Mouse (Mus musculus) embryonic fibroblast, embryonic 13.5 days (primary cell): ENCODE data around the gene Mme.

Experiments used
- CTCF ChIP-seq: IDR thresholded peaks from 2 replicates; pipeline ENCODE4 v1.5.1; 2011; ENCODE audit warnings: mild to moderate bottlenecking, control low read depth, low read length, moderate library complexity, borderline replicate concordance; ENCODE audit not compliant: insufficient read depth
- POLR2A ChIP-seq: IDR thresholded peaks from 2 replicates; pipeline ENCODE4 v1.6.1; 2011; ENCODE audit warnings: low read depth, mild to moderate bottlenecking, control low read depth, low read length, moderate library complexity

DNA sequence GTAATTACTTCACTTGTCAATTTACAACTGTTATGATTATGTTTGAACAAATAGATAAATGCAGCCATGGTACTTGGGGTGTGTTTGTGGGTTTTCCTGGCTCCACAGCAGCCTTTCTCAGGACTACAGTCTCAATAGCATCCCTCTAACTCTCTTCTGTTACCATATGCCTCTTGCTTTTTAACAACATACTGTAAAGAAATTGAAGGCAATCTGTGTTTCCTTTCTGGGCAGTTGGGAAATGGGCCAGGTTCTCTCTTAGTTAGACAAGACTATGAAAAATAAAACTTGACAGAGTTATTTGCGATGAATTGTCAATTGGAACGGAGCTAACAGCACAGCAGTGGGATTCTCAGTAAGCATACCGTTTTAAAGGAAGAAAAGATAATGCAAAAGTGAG is 44.8 kb upstream of the Mme start:
- TF ChIP-seq CTCF: no peak
- no peak for TF ChIP-seq POLR2A
